Mouse (Mus musculus): ENCODE measurements around the gene 1700006A11Rik. TPM values are rescaled to one million over a fixed set of nuclear protein-coding genes. Genes with fewer than 3 reads are reported as not detected.
"Not testable (repeated sequence)": the region's sequence is repeated elsewhere in the genome, so short reads cannot be mapped to it uniquely, and the experiment has no call there.

Gene 1700006A11Rik
- not detected in 2 replicates for polyA plus RNA-seq (2016; fragmentation: Nextera tagmentation; extraction: Ambion mirVana)

DNA sequence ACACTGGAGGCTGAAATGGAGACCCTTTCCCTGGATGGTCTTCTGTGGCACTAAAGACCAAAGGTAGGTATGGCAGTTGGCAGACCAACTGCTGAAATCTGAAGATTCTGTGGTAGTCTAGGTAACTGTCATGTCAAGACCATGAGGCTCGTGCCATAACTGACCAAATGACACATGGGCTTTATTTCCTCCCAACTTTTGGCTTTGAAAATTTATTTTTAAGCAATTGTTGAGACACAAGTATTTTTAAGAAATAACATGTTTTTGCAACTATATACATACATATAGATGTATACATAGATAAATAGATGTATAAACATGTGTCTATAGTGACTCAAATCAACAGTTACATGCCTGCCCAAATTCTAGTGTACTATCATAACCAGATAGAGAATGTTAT lies at the start of gene 1700006A11Rik:
1700006A11Rik (minus strand) TSS at position 101 of the 400 bp plus-strand sequence.
- Histone ChIP-seq H3K4me1 (no peaks in the 10 kb centered on the region), H3K4me3 (no peak within 1 kb of the TSS), H3K4me2 (no peak within 1 kb of the TSS), H3K9ac (no peak within 1 kb of the TSS), H3K27ac (no peak within 1 kb of the TSS), H3K9me3 (replicated peaks) (no peaks in the 10 kb centered on the region), H3K27me3 (replicated peaks) (no peaks in the 10 kb centered on the region), H3K36me3 (no peaks in the 10 kb centered on the region)
- no peak for ATAC-seq
- WGBS (ENCODE audit: insufficient replicate concordance) = 58% methylated on average over 1 of the region's 1 CpGs

DNA sequence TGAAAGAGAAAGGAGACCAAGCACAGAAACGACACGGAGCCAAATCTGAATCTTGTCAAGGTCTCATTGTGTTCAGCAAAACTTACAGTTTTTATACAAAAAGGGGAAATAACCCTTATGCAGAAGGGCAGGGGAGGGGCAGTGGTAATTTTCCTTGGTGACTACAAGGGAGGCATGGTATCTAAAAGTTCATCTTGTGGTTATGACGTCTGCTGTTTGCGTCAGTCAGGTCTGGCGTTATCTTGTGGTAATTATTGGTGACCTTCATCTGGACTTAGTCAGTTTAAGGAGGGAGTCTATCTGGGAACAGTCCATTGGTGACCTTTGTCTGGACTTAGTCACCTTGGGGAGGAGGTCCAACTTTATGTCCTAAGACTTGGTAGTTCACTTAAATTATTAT lies 48.5 kb upstream of the 1700006A11Rik start:
- H3K9ac ChIP-seq; H3K4me1 ChIP-seq; H3K4me2 ChIP-seq; H3K27me3 ChIP-seq (replicated peaks); ATAC-seq; H3K4me3 ChIP-seq; H3K9me3 ChIP-seq (replicated peaks); H3K27ac ChIP-seq; H3K36me3 ChIP-seq: not testable (repeated sequence)
- WGBS (ENCODE audit: insufficient replicate concordance) = 57% methylated on average over 5 of the region's 5 CpGs

DNA sequence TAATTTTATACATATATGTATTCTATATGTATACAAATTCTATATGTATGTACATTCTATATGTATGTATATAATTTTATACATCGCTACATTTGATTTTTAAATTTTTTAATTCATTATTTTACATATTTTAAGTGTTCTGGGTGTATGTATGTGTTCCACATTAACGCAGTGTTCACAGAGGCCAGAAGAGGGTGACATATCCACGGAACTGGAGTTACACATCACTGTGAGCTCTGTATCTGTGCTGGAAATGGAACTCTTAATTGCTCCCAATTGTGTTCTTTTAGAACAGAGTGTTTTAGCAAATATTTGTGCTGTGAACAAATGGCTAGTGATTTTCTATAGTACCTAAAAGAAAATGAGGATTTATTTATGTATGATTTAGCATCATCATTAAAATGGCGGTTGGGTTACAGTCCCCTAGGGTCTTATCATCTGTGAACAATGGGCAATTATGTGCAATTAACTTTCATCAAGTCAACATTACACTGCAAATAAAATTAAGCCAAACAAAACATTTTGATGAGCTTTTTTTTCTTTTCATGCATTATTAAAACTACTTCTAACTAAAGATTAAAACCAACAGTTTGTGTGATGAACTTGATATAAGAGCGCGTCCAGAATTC lies 40.4 kb upstream of the 1700006A11Rik start:
- no peak overlapping the region for H3K4me2 ChIP-seq
- H3K4me3 ChIP-seq = no peak overlapping the region
- no peaks in the 10 kb centered on the region for H3K27me3 ChIP-seq (replicated peaks)
- no peaks in the 10 kb centered on the region for H3K36me3 ChIP-seq
- no peak overlapping the region for H3K9ac ChIP-seq
- H3K9me3 ChIP-seq (replicated peaks) = no peaks in the 10 kb centered on the region
- WGBS (ENCODE audit: insufficient replicate concordance) = 79% methylated on average over 6 of the region's 6 CpGs
- no peak for ATAC-seq
- no peaks in the 10 kb centered on the region for H3K4me1 ChIP-seq
- H3K27ac ChIP-seq = no peak overlapping the region

DNA sequence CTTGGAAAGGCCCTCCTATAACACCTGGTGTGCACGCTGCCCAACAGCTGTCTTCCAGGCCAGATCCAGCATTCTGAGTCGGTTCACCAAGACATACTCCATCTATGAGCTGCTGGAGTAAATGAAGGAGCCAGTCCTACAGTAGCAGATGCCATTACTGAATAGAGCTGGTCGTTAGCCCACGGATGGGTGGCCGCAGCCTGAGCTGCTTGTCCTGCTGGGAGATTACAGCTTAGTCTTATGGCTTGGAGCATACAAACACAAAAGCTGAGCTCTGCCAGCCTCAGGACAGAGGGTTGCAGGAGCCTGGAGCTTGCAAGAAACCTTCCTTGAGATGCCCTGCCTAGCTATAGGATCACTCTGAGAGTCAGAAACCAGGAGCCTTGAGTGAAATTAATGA lies 33.6 kb downstream of the 1700006A11Rik start:
- Histone ChIP-seq H3K27ac (no peak overlapping the region), H3K4me3 (no peak overlapping the region), H3K36me3 (no peaks in the 10 kb centered on the region), H3K9ac (no peak overlapping the region), H3K27me3 (replicated peaks) (no peaks in the 10 kb centered on the region), H3K4me1 (no peaks in the 10 kb centered on the region), H3K9me3 (replicated peaks) (0 out of 2 replicates have a peak, but pooled peaks cover 3% of the 10 kb centered on the region), H3K4me2 (no peak overlapping the region)
- WGBS (ENCODE audit: insufficient replicate concordance) = 61% methylated on average over 5 of the region's 5 CpGs
- ATAC-seq = no peak

DNA sequence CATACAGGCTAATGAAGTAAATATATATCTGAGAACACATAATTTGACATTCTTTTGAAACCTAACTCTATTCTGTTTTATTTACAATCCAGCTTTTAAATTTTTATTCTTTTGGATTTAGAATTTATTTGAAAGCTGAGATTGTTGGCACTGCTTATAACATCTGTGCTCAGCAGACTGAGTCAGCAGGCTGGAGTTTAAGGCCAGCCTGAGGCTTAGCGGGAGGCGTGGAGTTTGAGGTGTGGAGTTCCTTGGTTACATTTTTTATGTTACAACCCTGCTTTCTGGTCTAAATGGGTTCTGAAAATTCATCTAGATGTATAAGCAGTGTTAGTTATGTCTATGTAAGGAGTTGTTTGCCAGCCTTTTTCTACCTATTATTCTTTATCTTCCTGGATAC lies 35.7 kb downstream of the 1700006A11Rik start:
- no peaks in the 10 kb centered on the region for H3K27me3 ChIP-seq (replicated peaks)
- 82% methylated on average over 2 of the region's 2 CpGs for WGBS (ENCODE audit: insufficient replicate concordance)
- H3K4me1 ChIP-seq = no peaks in the 10 kb centered on the region
- H3K9ac ChIP-seq = no peak overlapping the region
- 0 out of 2 replicates have a peak, but pooled peaks cover 3% of the 10 kb centered on the region for H3K9me3 ChIP-seq (replicated peaks)
- H3K36me3 ChIP-seq = no peaks in the 10 kb centered on the region
- H3K4me2 ChIP-seq = no peak overlapping the region
- no peak overlapping the region for H3K27ac ChIP-seq
- ATAC-seq = no peak
- H3K4me3 ChIP-seq = no peak overlapping the region

DNA sequence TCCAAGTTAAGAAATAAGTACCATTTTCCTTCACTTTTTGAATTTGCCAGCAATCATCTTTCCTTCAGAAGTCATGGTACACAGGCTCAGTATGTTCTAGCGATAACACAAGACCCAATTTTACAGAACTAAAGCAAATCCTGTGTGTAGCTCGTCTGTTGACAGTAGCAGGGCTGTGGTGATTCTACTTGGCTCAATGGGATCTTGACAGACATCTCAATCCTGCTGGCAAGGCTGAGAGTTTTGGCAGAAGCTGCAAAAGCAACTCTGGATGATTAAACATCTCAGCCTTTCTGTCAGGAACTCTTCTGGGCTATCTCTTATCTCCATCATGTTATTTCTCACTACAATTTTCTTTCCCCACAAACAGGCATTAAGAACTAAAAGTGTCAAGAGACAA lies 36.2 kb downstream of the 1700006A11Rik start:
- 48% methylated on average over 2 of the region's 2 CpGs for WGBS (ENCODE audit: insufficient replicate concordance)
- H3K4me1 ChIP-seq = no peaks in the 10 kb centered on the region
- no peaks in the 10 kb centered on the region for H3K36me3 ChIP-seq
- H3K4me2 ChIP-seq = no peak overlapping the region
- H3K27me3 ChIP-seq (replicated peaks) = no peaks in the 10 kb centered on the region
- H3K4me3 ChIP-seq = no peak overlapping the region
- H3K9me3 ChIP-seq (replicated peaks) = 0 out of 2 replicates have a peak, but pooled peaks cover 3% of the 10 kb centered on the region
- ATAC-seq = no peak
- H3K9ac ChIP-seq = no peak overlapping the region
- no peak overlapping the region for H3K27ac ChIP-seq

DNA sequence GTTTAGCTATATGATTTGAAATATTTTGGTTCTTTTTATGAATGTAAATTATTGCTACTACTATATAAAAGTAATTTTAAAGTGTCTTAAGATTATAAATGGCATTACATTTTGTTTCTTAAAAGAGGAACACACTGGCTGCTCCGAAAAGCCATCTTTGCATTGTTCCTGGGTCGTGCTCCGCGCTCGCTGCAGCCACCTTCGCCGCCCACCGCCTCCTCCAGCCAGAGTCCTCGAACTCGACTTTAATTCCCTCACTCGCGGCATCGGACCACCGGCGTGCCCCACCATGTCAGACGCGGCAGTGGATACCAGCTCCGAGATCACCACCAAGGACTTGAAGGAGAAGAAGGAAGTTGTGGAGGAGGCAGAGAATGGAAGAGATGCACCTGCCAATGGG lies 40.5 kb downstream of the 1700006A11Rik start:
- not testable (repeated sequence) for H3K9ac ChIP-seq; H3K27me3 ChIP-seq (replicated peaks); H3K4me3 ChIP-seq; H3K4me2 ChIP-seq; H3K27ac ChIP-seq; ATAC-seq; H3K36me3 ChIP-seq; H3K4me1 ChIP-seq; H3K9me3 ChIP-seq (replicated peaks)
- 78% methylated on average over 18 of the region's 18 CpGs for WGBS (ENCODE audit: insufficient replicate concordance)

DNA sequence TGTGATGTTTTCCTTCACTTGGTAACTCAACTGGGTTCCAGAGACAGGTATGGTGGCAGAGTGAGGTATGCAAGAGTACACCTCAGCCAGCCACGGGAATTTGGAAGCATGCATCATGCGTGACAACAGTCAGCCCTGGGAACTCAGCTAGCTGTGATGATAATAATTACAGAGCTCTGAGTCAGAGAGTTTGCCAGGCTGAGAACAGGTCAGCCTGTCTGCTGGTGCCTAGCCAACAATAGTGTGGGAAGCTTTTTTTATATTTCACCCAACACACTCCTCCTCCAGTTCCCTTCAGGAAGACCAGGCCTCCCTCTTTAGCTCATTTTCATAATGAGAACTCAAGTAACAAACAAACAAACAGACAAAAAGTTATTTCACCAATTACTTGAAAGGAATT lies 53.8 kb downstream of the 1700006A11Rik start:
- Histone ChIP-seq H3K9me3 (replicated peaks) (no peaks in the 10 kb centered on the region), H3K27ac (no peak overlapping the region), H3K4me3 (no peak overlapping the region), H3K4me2 (no peak overlapping the region), H3K27me3 (replicated peaks) (no peaks in the 10 kb centered on the region), H3K9ac (no peak overlapping the region), H3K4me1 (no peaks in the 10 kb centered on the region), H3K36me3 (no peaks in the 10 kb centered on the region)
- 69% methylated on average over 2 of the region's 2 CpGs for WGBS (ENCODE audit: insufficient replicate concordance)
- ATAC-seq = no peak

DNA sequence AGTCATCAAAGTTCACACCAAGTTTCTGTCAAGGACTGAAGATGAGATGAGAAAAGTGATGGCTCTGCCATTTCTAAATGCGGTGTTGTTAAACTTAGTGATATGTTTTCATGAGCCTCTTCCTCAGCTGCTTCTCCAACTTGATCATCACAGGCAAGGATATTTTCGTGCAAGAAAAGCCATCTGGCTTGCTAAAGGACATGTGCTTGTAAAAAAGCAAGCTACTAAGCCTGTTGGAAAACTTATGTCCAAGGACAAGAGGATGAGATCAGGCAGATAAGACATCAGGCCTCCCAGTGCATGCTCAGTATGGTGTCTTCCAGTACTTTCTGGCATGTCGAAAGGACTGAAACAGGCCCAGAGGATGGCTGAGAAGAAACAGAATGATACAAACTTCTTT lies 68.3 kb downstream of the 1700006A11Rik start:
- H3K9ac ChIP-seq = no peak overlapping the region
- no peak overlapping the region for H3K27ac ChIP-seq
- H3K27me3 ChIP-seq (replicated peaks) = no peaks in the 10 kb centered on the region
- no peak overlapping the region for H3K4me2 ChIP-seq
- 66% methylated on average over 3 of the region's 3 CpGs for WGBS (ENCODE audit: insufficient replicate concordance)
- no peaks in the 10 kb centered on the region for H3K9me3 ChIP-seq (replicated peaks)
- H3K4me1 ChIP-seq = no peaks in the 10 kb centered on the region
- no peaks in the 10 kb centered on the region for H3K36me3 ChIP-seq
- ATAC-seq = no peak
- no peak overlapping the region for H3K4me3 ChIP-seq

Other genes with a start within 250 kb of the 1700006A11Rik start
- gene Tram1l1, start 105.2 kb downstream of the 1700006A11Rik start, polyA plus RNA-seq (2016; fragmentation: Nextera tagmentation; extraction: Ambion mirVana) = 0.94 and 1.0 TPM in 2 replicates
- gene 1700003H04Rik, start 155.1 kb upstream of the 1700006A11Rik start, polyA plus RNA-seq (2016; fragmentation: Nextera tagmentation; extraction: Ambion mirVana) = not detected in 2 replicates

All from liver, embryonic 12.5 days (tissue).